Mouse (Mus musculus) liver, embryonic 14.5 days (tissue): Measurements from ENCODE around the gene Pde6c. TPM values are rescaled to one million over a fixed set of nuclear protein-coding genes. Genes with fewer than 3 reads are reported as not detected.

ENCODE experiments used
- ATAC-seq: fragments of 200-750 bp; cut with Nextera tagmentation; 2 replicates; pipeline ENCODE4 v1.8.0; 2017; ENCODE audit warnings: moderate number of reproducible peaks, mild to moderate bottlenecking, moderate library complexity; ENCODE audit not compliant: insufficient read depth
- DNase-seq, 3 experiments: peaks; one replicate each; pipeline ENCODE4 v3.0.0-alpha.2; 2012 to 2013; ENCODE audit warnings: low read depth in 3 of 3, low spot score in 3 of 3
- H3K27ac ChIP-seq: fragments of 300-500 bp; sonication (generic); 2 replicates; pipeline ENCODE4 v1.5.1; 2014; ENCODE audit warnings: moderate library complexity, mild to moderate bottlenecking, control low read depth, inconsistent platforms
- H3K27me3 ChIP-seq: fragments of 300-500 bp; sonication (generic); 2 replicates; pipeline ENCODE4 v1.6.1; 2014; ENCODE audit warnings: mild to moderate bottlenecking, low read length, moderate library complexity; ENCODE audit not compliant: control insufficient read depth, insufficient read depth
- H3K36me3 ChIP-seq: fragments of 300-500 bp; sonication (generic); replicated peaks from 2 replicates; pipeline ENCODE4 v1.6.1; 2014; ENCODE audit warnings: low read depth; ENCODE audit not compliant: control insufficient read depth, insufficient read depth
- H3K4me1 ChIP-seq, 2 experiments: fragments of 200-500 bp in 1 of 2; fragments of 300-500 bp in 1 of 2; sonication (generic) in 1 of 2; replicated peaks; 2 replicates each; pipeline ENCODE4 v1.6.1; 2012 to 2014; ENCODE audit warnings: antibody characterized with exemption in 1 of 2, inconsistent platforms in 1 of 2, low read length in 1 of 2; ENCODE audit not compliant: control insufficient read depth in 2 of 2, insufficient read depth in 2 of 2
- H3K4me2 ChIP-seq: fragments of 300-500 bp; sonication (generic); 2 replicates; pipeline ENCODE4 v1.6.1; 2014; ENCODE audit warnings: low read depth, mild to moderate bottlenecking, control low read depth, moderate library complexity
- H3K4me3 ChIP-seq, 2 experiments: fragments of 200-500 bp in 1 of 2; fragments of 300-500 bp in 1 of 2; sonication (generic) in 1 of 2; 2 replicates each; pipeline ENCODE4 v1.5.1; 2012 to 2014; ENCODE audit warnings: low read depth in 2 of 2, low read length in 2 of 2, mild to moderate bottlenecking in 2 of 2, control low read depth in 1 of 2, inconsistent platforms in 1 of 2, moderate library complexity in 1 of 2; ENCODE audit not compliant: insufficient read depth in 1 of 2
- H3K9ac ChIP-seq: fragments of 300-500 bp; sonication (generic); replicated peaks from 2 replicates; pipeline ENCODE4 v1.6.1; 2014; ENCODE audit warnings: mild to moderate bottlenecking, control low read depth, moderate library complexity
- H3K9me3 ChIP-seq: fragments of 300-500 bp; sonication (generic); 2 replicates; pipeline ENCODE4 v1.6.1; 2016; ENCODE audit warnings: low read length, mixed read lengths; ENCODE audit not compliant: control insufficient read depth
- CTCF ChIP-seq: IDR thresholded peaks from 2 replicates; pipeline ENCODE4 v1.5.1; 2016; ENCODE audit warnings: antibody characterized with exemption, low read depth, control low read depth
- EP300 ChIP-seq: IDR thresholded peaks from 2 replicates; pipeline ENCODE4 v1.6.1; 2016; ENCODE audit warnings: antibody characterized with exemption, low read depth
- WGBS: fragments of 180-500 bp; shearing (Covaris S2); extraction: QIAGEN DNeasy Blood & Tissue Kit; methylation state at CpG from one replicate; pipeline ENCODE4 v1.1.7; 2014; ENCODE audit not compliant: insufficient replicate concordance; 5-methylcytosine and 5-hydroxymethylcytosine counted together
- polyA plus RNA-seq, 2 experiments: library from polyadenylated mRNA; depleted of rRNA in 1 of 2; stranded (reverse) in 1 of 2; unstranded in 1 of 2; fragments of >200 nt; fragmentation: Nextera tagmentation in 1 of 2; extraction: Ambion mirVana in 1 of 2; gene quantifications; 2 replicates each; pipeline versions ENCODE4 v1.2.1 to v1.2.3; 2012 to 2014

Pde6c gene
- polyA plus RNA-seq, 2 experiments, result 4.1 to 4.2 TPM

- Histone ChIP-seq H3K36me3 (no peaks in the 10 kb centered on the region), H3K27me3 (no peaks in the 10 kb centered on the region), H3K27ac (no peak overlapping the region), H3K9ac (peak overlapping the region; percentile 77; the same call in 1 of the 2 replicates), H3K4me3 (peak overlapping the region; percentile 78 to 85), H3K4me2 (peak overlapping the region; percentile 83), H3K4me1 (peaks cover 10% of the 10 kb centered on the region in 2 experiments), H3K9me3 (no peaks in the 10 kb centered on the region)
- 20% methylated on average over 9 of the region's 9 CpGs for WGBS
- TF ChIP-seq CTCF (no peak), EP300 (no peak)
- DNase-seq (no peak), ATAC-seq (no peak)
Measured at GRCm38 (mm10) chr19:38224685-38225060, 92.1 kb downstream of the Pde6c start.

- ATAC-seq, result no peak
- Histone ChIP-seq H3K27ac (no peak overlapping the region), H3K36me3 (no peaks in the 10 kb centered on the region), H3K4me3 (no peak overlapping the region), H3K4me1 (peaks cover 5 to 6% of the 10 kb centered on the region in 2 experiments), H3K9ac (no peak overlapping the region), H3K4me2 (no peak overlapping the region), H3K9me3 (no peaks in the 10 kb centered on the region), H3K27me3 (no peaks in the 10 kb centered on the region)
- WGBS, result 30% methylated on average over 2 of the region's 2 CpGs
- DNase-seq, result no peak
- peak; percentile 54 for TF ChIP-seq CTCF
- TF ChIP-seq EP300, result no peak
Measured at GRCm38 (mm10) chr19:38228699-38229098, 96.1 kb downstream of the Pde6c start.

GRCm38 (mm10) chr19:38232087-38232486, 99.5 kb downstream of the Pde6c start:
- Histone ChIP-seq H3K9me3 (no peaks in the 10 kb centered on the region), H3K4me2 (no peak overlapping the region), H3K27ac (no peak overlapping the region), H3K27me3 (no peaks in the 10 kb centered on the region), H3K9ac (no peak overlapping the region), H3K4me1 (no peaks in the 10 kb centered on the region), H3K36me3 (no peaks in the 10 kb centered on the region), H3K4me3 (no peak overlapping the region)
- no peak for ATAC-seq
- TF ChIP-seq EP300, result no peak
- no peak for DNase-seq
- WGBS, result 38% methylated on average over 8 of the region's 8 CpGs

GRCm38 (mm10) chr19:38232516-38232915, 99.9 kb downstream of the Pde6c start:
- no peak overlapping the region for H3K27ac ChIP-seq
- H3K9ac ChIP-seq, result no peak overlapping the region
- no peaks in the 10 kb centered on the region for H3K27me3 ChIP-seq
- no peaks in the 10 kb centered on the region for H3K4me1 ChIP-seq
- ATAC-seq (no peak), DNase-seq (no peak)
- no peak overlapping the region for H3K4me3 ChIP-seq
- 34% methylated on average over 4 of the region's 4 CpGs for WGBS
- H3K4me2 ChIP-seq, result no peak overlapping the region
- H3K9me3 ChIP-seq, result no peaks in the 10 kb centered on the region
- H3K36me3 ChIP-seq, result no peaks in the 10 kb centered on the region
- TF ChIP-seq CTCF (no peak), EP300 (no peak)

Other genes starting within 250 kb of the Pde6c start
- 1.2 and 2.0 TPM in 2 replicates for gene Myof, start 89.2 kb upstream of the Pde6c start, polyA plus RNA-seq (2012; rRNA removed)
- gene Myof, start 89.2 kb upstream of the Pde6c start, polyA plus RNA-seq (2014; fragmentation: Nextera tagmentation; extraction: Ambion mirVana), result 1.2 and 1.3 TPM in 2 replicates
- 3.0 and 4.2 TPM in 2 replicates for gene Cep55, start 77.8 kb upstream of the Pde6c start, polyA plus RNA-seq (2012; rRNA removed)
- 5.1 and 5.3 TPM in 2 replicates for gene Cep55, start 77.8 kb upstream of the Pde6c start, polyA plus RNA-seq (2014; fragmentation: Nextera tagmentation; extraction: Ambion mirVana)
- 0.04 and 0.07 TPM in 2 replicates for gene Ffar4, start 35.7 kb upstream of the Pde6c start, polyA plus RNA-seq (2012; rRNA removed)
- gene Ffar4, start 35.7 kb upstream of the Pde6c start, polyA plus RNA-seq (2014; fragmentation: Nextera tagmentation; extraction: Ambion mirVana), result not detected in 2 replicates
- gene Rbp4, start 7.5 kb upstream of the Pde6c start, polyA plus RNA-seq (2012; rRNA removed), result 690 and 801 TPM in 2 replicates
- gene Rbp4, start 7.5 kb upstream of the Pde6c start, polyA plus RNA-seq (2014; fragmentation: Nextera tagmentation; extraction: Ambion mirVana), result 1,536 and 1,785 TPM in 2 replicates
- gene Fra10ac1, start 91.4 kb downstream of the Pde6c start, polyA plus RNA-seq (2012; rRNA removed), result 4.0 and 8.7 TPM in 2 replicates
- gene Fra10ac1, start 91.4 kb downstream of the Pde6c start, polyA plus RNA-seq (2014; fragmentation: Nextera tagmentation; extraction: Ambion mirVana), result 10.6 and 12.1 TPM in 2 replicates
- gene Lgi1, start 131.8 kb downstream of the Pde6c start, polyA plus RNA-seq (2012; rRNA removed), result 0.03 and 0.05 TPM in 2 replicates
- not detected in 2 replicates for gene Lgi1, start 131.8 kb downstream of the Pde6c start, polyA plus RNA-seq (2014; fragmentation: Nextera tagmentation; extraction: Ambion mirVana)